Mouse (Mus musculus): ENCODE data around the gene Tmem234.

The Tmem234 gene

GRCm38 (mm10) chr4:129578466-129578865, 22.0 kb upstream of the Tmem234 start, which contains the start of gene Fam167b:
TSS of gene Fam167b (minus strand) at chr4:129578549.
- no peak for DNase-seq (ENCODE audit: low read depth, low spot score)

GRCm38 (mm10) chr4:129580347-129580746, 20.1 kb upstream of the Tmem234 start:
- DNase-seq (ENCODE audit: low read depth, low spot score): peak; percentile 78

DNA sequence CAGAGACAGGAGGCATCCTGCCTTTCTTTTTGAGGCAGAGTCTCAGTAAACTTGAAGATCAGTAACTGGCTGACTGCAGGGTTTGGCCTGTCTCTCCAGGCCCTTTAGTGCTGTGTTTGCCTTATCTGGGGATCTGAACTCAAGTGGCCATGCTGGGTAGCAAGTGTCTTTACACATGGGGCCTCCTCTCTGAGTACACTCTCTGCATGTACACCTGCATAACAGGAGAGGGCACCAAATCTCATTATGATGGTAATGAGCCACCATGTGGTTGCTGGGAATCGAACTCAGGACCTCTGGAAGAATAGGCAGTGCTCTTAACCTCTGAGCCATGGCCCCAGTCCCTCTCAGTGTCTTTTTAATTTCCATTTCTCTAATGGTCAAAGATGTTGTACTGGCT, 18.2 kb upstream of the Tmem234 start:
- no peak for DNase-seq (ENCODE audit: low read depth, low spot score)

DNA sequence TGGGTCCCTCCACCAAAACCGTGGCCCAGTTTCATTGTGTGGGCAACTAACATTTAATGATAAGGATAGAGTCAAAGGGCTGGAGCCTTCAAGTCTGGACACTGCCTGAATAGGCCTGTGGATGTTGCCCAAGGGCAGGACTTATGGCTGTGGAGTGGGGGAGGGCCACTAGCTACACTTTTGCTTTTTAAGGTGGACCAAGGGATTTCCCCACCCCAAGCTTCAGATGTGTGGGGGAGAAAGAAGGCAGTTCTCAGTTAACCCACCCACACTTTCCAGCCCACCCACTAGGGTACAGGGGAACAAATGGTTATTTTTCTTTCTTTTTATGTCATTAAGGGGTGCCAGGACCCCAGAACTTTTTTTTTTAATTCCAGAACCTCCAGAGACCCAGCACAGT, 16.1 kb upstream of the Tmem234 start:
- DNase-seq (ENCODE audit: low read depth, low spot score): peak; percentile 39

DNA sequence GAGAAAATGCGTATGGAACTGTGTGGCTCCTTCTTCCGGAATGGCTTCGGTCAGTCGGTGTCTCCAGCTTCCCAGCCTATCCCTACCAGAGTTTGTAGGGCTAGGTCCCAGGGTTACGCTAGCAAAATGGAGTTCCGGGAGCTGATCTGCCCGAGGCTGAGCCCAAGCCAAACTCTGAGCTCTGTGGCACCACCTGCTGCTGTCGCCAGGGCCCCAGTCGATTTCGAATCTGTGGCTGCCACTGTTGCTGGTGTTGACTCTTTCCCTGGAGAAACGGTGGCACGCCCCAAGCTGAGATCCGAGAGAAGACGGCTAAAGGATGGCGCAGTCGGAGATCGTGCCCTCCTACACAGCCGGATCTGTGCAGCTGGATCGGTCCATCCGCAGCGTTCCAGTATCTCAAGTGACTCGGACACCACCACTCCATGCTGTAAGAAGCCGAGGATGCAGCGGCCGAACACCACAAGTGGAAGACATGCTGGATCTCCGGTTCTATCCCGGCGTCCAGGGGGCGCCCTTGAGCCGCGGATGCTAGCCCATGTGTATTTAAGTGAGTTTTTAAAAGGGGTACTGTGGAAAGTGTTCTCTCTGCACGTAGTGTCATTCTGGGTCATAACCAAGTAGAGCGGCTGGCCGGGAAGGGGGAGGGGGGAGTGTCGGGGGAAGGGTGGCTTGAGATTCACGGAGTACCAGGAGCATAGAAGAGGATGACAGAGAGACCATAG, 15.4 kb upstream of the Tmem234 start:
- peak; percentile 88 for DNase-seq (ENCODE audit: low read depth, low spot score)

DNA sequence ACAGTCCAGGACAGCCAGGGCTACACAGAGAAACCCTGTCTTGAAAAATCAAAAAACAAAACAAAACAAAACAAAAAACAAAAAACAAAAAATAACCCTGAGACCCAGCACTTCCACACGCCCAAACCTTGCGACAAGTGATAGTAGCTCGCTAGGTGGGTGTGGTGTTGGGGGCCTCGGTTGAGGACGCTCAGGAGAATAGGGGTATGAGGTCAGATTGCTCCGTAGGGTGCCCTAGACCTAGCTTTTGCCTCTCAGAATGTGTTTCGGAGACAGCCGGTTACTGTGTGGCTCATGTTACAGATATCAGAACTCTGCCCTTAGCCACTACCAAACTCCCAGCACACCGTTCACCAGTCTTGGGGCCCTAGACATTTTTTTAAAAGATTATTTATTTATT, 14.7 kb upstream of the Tmem234 start:
- DNase-seq (ENCODE audit: low read depth, low spot score): no peak

DNA sequence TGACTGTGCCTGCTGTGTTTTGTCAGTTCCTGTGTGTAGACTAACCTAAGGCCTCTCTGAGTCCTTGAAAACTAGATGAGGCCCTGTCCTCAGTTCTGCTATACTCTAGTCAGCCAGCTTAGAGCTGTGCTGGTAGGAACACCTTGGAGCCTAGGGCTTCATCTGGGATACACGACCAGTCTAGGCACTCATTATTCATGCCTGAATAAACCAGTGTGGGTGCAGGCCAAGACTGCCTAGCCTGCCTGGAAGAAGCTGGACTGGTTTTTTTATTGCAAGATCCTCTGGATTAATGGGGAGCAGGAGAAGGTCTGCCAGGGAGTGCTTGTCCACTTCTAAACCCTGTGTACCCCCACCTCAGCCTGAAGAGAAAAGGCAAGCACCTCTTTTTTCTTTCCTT, 13.5 kb upstream of the Tmem234 start:
- DNase-seq (ENCODE audit: low read depth, low spot score): no peak

- DNase-seq (ENCODE audit: low read depth, low spot score): no peak
Measured at GRCm38 (mm10) chr4:129588865-129589264, 11.6 kb upstream of the Tmem234 start.

DNA sequence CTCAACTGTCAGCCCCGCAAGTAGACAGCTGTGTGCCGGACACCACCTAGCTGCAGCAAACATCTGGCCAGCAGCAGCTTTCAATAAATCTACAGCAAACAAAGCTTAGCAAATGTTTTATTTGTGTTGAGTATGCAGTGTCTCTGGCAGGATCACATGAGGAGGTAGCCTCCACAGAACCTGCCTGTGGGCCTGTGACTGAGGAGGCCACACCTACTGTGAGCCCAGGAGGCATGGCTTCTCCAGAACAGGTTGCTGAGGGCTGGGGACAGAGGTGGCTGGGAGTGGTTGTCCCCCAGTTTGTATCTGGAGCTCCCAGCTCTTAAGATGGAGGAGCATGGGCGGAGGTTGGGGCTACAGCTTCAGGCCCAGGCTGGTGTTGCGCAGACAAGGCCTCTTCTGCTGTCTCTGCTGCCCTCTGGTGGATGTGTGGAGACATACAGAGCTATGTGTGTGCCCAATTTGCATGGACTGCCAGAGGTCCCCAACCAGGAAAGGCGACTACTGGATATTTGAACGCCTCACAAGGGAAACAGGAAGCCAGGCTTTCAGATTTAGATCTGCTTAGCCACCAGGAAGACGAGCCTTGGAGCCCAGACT, 8.1 kb downstream of the Tmem234 start:
- DNase-seq (ENCODE audit: low read depth, low spot score): peak; percentile 86

- no peak for DNase-seq (ENCODE audit: low read depth, low spot score)
Measured at GRCm38 (mm10) chr4:129609139-129609631, 8.7 kb downstream of the Tmem234 start.

DNA sequence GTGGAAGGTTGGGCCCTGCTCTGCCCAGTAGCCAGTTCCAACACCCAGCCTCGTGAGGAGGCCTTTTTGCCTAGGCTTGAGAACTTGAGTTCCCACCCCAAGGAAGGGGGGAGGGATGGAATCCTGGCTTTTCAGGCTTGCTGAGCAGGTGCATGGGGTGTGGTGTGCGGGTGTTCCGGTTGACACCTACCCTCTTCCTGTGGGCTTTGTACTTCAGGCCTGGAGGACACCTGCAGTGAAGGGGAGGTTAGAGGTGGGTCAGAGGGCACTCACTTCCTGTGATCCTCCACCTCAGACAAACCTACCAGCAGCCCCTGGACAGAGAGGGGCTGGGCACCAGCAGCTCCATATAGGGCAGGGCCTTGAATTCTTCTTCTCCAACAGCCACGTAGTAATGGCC, 9.6 kb downstream of the Tmem234 start:
- peak; percentile 41 for DNase-seq (ENCODE audit: low read depth, low spot score)

DNA sequence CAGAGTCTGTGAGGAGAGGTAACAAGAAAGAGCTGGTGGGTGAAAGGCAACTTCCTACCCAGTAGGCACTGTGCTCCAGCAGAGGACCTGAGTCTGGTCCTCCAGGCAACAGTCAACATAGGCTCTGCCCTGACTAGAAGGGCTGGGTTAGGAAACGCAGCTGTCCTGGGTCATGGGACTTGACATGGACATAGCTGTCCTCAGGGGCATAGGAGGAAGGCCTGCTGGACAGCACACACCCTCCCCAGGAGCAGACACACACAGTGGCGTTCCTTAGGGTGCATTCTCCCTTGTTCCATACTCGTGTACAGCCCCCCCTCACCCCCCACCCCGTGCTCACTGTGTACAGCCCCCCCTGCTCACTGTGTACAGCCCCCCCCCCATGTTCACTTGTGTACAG, 10.0 kb downstream of the Tmem234 start:
- no peak for DNase-seq (ENCODE audit: low read depth, low spot score)

DNA sequence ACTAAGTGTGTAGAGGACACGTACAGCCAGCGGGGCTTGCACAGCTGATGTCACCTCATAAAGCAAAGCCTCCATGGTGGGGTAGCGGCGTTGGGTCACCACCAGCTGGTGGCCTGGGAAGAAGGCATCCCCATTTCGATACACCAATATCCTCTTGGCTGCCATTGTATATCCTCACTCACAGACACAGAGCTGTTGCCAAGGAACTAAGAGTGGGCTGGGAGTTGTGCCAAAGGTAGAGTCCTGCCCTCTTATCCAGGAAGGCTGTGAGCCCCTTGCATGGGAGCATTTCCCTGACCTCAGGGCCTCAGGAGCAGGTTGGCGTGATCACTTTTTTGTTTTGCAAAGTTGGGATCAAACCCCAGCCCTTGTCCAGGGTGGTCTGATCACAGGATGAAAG, 13.6 kb downstream of the Tmem234 start, which contains the start of gene Dcdc2b:
TSS of gene Dcdc2b (minus strand) at position 165 of the 400 bp plus-strand sequence.
- no peak for DNase-seq (ENCODE audit: low read depth, low spot score)

GRCm38 (mm10) chr4:129615801-129616290, 15.4 kb downstream of the Tmem234 start:
- DNase-seq (ENCODE audit: low read depth, low spot score): no peak

DNA sequence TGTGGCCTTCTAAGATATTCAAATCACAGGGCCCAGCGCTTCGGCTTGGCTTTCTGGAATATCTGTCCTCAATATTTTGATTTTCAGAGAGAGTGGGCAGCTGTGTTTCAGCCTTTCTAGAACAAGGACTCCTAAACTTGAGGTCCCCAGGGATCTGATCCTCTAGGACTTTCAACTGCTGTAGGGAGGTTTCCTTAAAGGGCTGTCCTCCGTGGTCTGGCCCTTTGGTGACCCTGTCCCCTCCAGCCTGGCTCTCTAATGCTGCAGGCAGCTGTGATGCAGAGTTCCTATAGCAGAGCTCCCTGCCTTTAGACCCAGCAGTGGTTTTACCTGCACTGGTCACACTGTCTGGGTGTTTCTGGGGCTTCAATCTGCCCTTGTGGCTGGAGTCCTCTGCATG, 16.2 kb downstream of the Tmem234 start:
- DNase-seq (ENCODE audit: low read depth, low spot score): no peak

DNA sequence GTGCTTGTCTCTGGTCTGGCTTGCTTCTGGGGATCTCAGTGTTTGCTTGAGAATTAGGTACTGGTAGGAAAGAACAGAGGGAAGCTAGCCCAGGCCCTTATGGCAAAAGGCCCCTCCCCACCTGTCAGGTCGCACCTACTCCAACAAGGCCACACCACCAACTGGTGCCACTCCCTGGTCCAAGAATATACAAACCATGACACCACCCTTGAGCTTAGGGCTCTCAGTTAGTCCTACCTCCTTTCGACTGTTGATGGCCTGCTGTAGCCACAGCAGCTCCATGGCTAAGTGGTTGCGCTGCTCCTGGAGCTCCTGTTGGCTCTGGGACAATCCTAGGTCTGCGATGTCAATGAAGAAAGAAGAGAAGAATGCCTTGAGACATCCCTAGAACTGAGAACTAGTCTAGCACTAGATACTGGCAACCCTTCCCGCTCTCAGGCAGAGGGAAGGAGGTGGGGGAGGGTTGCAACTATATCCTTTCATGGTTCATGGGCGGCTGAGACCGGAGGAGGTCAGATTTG, 16.7 kb downstream of the Tmem234 start:
- no peak for DNase-seq (ENCODE audit: low read depth, low spot score)

GRCm38 (mm10) chr4:129618031-129618430, 17.6 kb downstream of the Tmem234 start:
- DNase-seq (ENCODE audit: low read depth, low spot score): no peak

DNA sequence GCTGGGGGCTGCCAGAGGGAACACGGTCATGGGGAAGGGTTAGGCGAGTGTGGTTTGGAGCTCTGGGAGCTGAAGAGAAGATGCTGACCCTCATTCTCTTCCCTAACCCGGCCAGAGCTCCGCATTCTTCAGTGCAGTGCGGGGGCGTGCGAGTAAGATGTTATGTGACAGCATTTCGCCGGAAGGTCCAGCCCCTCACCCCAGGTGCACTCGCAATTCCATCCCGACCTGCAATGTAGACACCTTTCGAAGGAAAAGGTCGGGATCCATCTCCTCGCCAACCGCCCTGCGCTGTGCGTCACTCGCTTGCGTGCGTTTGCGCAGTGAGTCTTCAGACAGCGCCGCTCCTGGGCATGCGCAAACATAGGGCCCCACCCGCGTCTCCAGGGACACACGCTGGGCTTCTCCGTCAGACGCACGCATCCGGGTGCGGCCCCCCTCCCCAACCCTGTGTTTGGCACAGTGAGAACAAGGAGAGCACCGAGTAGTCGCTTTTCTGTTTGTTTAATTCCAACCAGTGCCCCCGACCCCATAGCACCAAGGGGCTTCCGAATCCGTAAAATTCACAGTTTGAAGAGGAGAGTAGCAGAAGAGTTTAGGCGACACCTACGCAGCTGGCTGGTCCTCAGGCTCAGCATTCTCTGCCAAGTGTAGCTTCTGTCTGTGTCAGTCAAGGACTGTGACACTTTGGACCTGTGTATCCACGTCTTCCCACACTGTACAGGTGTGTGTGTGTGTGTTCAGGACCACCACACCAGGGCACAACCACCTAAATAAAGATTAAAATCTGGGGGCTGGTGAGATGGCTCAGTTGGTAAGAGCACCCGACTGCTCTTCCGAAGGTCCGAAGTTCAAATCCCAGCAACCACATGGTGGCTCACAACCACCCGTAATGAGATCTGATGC, 18.6 kb downstream of the Tmem234 start, which contains the start of gene Iqcc:
TSS of gene Iqcc (minus strand) at position 314 of the 906 bp plus-strand sequence.
- peak; percentile 96 for DNase-seq (ENCODE audit: low read depth, low spot score)

- DNase-seq (ENCODE audit: low read depth, low spot score): peak; percentile 51
Measured at GRCm38 (mm10) chr4:129620419-129621282, 20.2 kb downstream of the Tmem234 start.

- peak; percentile 63 for DNase-seq (ENCODE audit: low read depth, low spot score)
Measured at GRCm38 (mm10) chr4:129621283-129621841, 20.9 kb downstream of the Tmem234 start.
